ENCODE assay signal across 9 mouse cellular contexts in the genomic region with DNA sequence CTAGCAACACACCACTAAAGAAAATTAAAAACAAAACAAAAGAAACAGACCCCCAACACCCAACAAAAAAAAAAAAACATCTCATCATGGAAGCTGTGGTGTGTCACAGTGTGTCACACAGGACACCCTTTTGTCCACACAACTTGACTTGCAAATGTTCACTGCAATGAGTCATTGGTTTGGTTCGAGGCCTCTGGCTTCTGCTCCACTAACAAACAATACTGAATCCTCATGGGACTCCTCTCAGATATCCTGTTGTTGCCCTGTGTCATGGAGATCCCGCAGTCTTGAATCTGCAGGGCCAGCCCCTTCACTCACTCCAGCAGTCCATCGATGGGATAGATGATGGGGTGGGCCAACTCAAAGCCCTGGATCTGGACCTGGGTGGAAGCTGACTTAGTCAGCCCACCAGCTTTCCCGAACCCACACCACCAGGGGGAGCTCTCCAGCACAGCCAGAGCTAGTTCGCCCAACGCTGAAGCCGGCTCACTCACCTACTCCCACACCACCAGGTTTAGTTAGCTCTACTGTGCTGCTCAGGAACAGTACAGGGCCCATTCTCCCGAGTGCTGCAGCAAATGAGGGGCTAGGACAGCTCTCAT. TPM values are rescaled to one million over a fixed set of nuclear protein-coding genes. Genes with fewer than 3 reads are reported as not detected.
DNase-seq lines count a peak whose midpoint lies in the region; ATAC-seq and TF ChIP-seq lines count a peak whose summit lies in the region.
"Had no signal": no experiment of that assay in that cellular context is flagged by ENCODE, and none has a peak within 500 bp of the region (broad histone marks: within the 10 kb centered on the region; RNA-seq: fewer than 3 reads in every experiment).

No protein-coding gene starts in this region.

- no peak for TF ChIP-seq EP300 in heart, adult 2 months (IDR thresholded peaks at IDR 0.05; ENCODE audit: insufficient read depth, low read depth, low read length)

- H3K4me1 ChIP-seq in heart, adult 2 months (ENCODE audit: control insufficient read depth, insufficient read depth, low read length), result no peaks in the 10 kb centered on the region
- peaks cover 6% of the 10 kb centered on the region for H3K4me1 ChIP-seq in heart, embryonic 12.5 days (replicated peaks)
- H3K4me1 ChIP-seq: neural tube, embryonic 12.5 days had no signal

- no peak overlapping the region for H3K4me2 ChIP-seq in heart, embryonic 12.5 days
- H3K4me2 ChIP-seq: neural tube, embryonic 12.5 days had no signal

- no peak overlapping the region for H3K9ac ChIP-seq in heart, adult 2 months (ENCODE audit: low read depth, low read length)
- H3K9ac ChIP-seq in heart, embryonic 12.5 days, result no peak overlapping the region
- H3K9ac ChIP-seq: neural tube, embryonic 12.5 days had no signal

- H3K27ac ChIP-seq in heart, adult 2 months, result no peak overlapping the region
- no peak overlapping the region for H3K27ac ChIP-seq in heart, embryonic 12.5 days (ENCODE audit: poor library complexity, severe bottlenecking)
- H3K27ac ChIP-seq: neural tube, embryonic 12.5 days had no signal

- TF ChIP-seq CTCF in heart, adult 2 months (IDR thresholded peaks at IDR 0.05), result peak; percentile 57

- no peak overlapping the region for H3K4me3 ChIP-seq in heart, adult 2 months
- H3K4me3 ChIP-seq in heart, embryonic 12.5 days, result no peak overlapping the region
- H3K4me3 ChIP-seq: neural tube, embryonic 12.5 days had no signal

- DNase-seq in heart, adult 2 months, result peak; percentile 18 to 38
- peak; percentile 24 for DNase-seq in urinary bladder, adult 2 months (ENCODE audit: low spot score)
- no peak for DNase-seq in urinary bladder, postnatal 4 days (ENCODE audit: low spot score in 2 of 2)
- peak; percentile 39 to 63 for DNase-seq in cerebellum, postnatal 14 days
- peak; percentile 26 to 43 for DNase-seq in left cerebral cortex, postnatal 25 days (ENCODE audit: low spot score in 2 of 2)
- peak; percentile 63 for DNase-seq in right cerebral cortex, postnatal 14 days
- no peak for DNase-seq in gastrocnemius, adult 8-10 months (ENCODE audit: low spot score in 2 of 2)

- intact Hi-C loops in heart, adult 2 months (cut with DNase I), result loop anchor here (5.0 kb wide), 1 partner anchor 72 kb away; no protein-coding TSS in a partner anchor
- intact Hi-C loops in left cerebral cortex, postnatal 25 days (cut with DNase I), result loop anchor here (2.0 to 10.0 kb wide), 3 partner anchors 26 to 240 kb away; no protein-coding TSS in a partner anchor

- TF ChIP-seq POLR2A in heart, adult 2 months (IDR thresholded peaks at IDR 0.05; ENCODE audit: insufficient read depth, low read depth, low read length), result no peak

- H3K79me2 ChIP-seq in heart, adult 2 months (replicated peaks; ENCODE audit: control insufficient read depth, insufficient read depth, low read length), result no peaks in the 10 kb centered on the region

- no peaks in the 10 kb centered on the region for H3K9me3 ChIP-seq in heart, embryonic 12.5 days (replicated peaks)
- H3K9me3 ChIP-seq: neural tube, embryonic 12.5 days had no signal

- ATAC-seq in heart, embryonic 12.5 days (ENCODE audit: insufficient number of reproducible peaks, low FRiP score), result no peak

- 39% methylated on average over 8 of the region's 8 CpGs for WGBS in heart, adult 2 months
- 67% methylated on average over 8 of the region's 8 CpGs for WGBS in heart, embryonic 12.5 days

- H3K36me3 ChIP-seq in heart, adult 2 months (ENCODE audit: control insufficient read depth, insufficient read depth, low read length), result no peaks in the 10 kb centered on the region
- no peaks in the 10 kb centered on the region for H3K36me3 ChIP-seq in heart, embryonic 12.5 days
- H3K36me3 ChIP-seq: neural tube, embryonic 12.5 days had no signal

- no peaks in the 10 kb centered on the region; the same call in 1 of the 2 replicates for H3K27me3 ChIP-seq in heart, adult 2 months (ENCODE audit: control insufficient read depth, insufficient read depth, low read length)
- H3K27me3 ChIP-seq in heart, embryonic 12.5 days (replicated peaks), result no peaks in the 10 kb centered on the region
- H3K27me3 ChIP-seq: neural tube, embryonic 12.5 days had no signal

RNA-seq across cellular contexts. Expression of gene Slc35b4, which starts 28.2 kb away (rescaled TPM):
- 1 to 10 TPM; 8.0 to 8.5 TPM for total RNA-seq in heart, adult 2 months (2021)
- 10.6 and 18.4 TPM in 2 replicates for polyA plus RNA-seq in heart, adult 2 months (2012; rRNA removed)
- polyA plus RNA-seq in heart, embryonic 12.5 days (2016; fragmentation: Nextera tagmentation; extraction: Ambion mirVana), result 42.8 and 49.3 TPM in 2 replicates
- polyA plus RNA-seq in urinary bladder, adult 2 months (2012; rRNA removed), result 43.5 and 44.5 TPM in 2 replicates
- 10 to 100 TPM; 54.7 to 64.1 TPM for total RNA-seq in left cerebral cortex, postnatal 25 days (2021)
- total RNA-seq in gastrocnemius, adult 8-10 months (2022), result 1 to 10 TPM; 7.4 to 9.8 (median 7.7) TPM

Comparison
In these comparisons a context has a peak if more than half of its experiments do, and no peak if none do; other contexts are left out.
1. DNase-seq: peak in heart, adult 2 months (2 of 2), urinary bladder, adult 2 months (single experiment), cerebellum, postnatal 14 days (2 of 2), left cerebral cortex, postnatal 25 days (2 of 2) and right cerebral cortex, postnatal 14 days (single experiment); none in urinary bladder, postnatal 4 days (0 of 2) and gastrocnemius, adult 8-10 months (0 of 2).
2. RNA of gene Slc35b4, which starts 28.2 kb away (total RNA-seq): 54.7 to 64.1 TPM in left cerebral cortex, postnatal 25 days; 8.0 to 8.5 TPM in heart, adult 2 months and 7.4 to 9.8 TPM in gastrocnemius, adult 8-10 months; every median in the first group is over 4 times any median in the second.